Mouse (Mus musculus) CH12.LX (cell line): ENCODE data around the gene Cep112.

Experiments used
- CTCF ChIP-seq, 2 experiments: IDR thresholded peaks in 1 of 2; conservative IDR thresholded peaks in 1 of 2; 2 replicates each; pipeline ENCODE4 v1.5.1; 2011 to 2012; ENCODE audit warnings: low read depth in 2 of 2, low read length in 2 of 2, improper control_type of control experiment in 1 of 2, inconsistent platforms in 1 of 2, mild to moderate bottlenecking in 1 of 2, moderate library complexity in 1 of 2
- SIN3A ChIP-seq: IDR thresholded peaks from 2 replicates; pipeline ENCODE4 v1.6.1; 2012; ENCODE audit warnings: low read length, improper control_type of control experiment, inconsistent platforms

DNA sequence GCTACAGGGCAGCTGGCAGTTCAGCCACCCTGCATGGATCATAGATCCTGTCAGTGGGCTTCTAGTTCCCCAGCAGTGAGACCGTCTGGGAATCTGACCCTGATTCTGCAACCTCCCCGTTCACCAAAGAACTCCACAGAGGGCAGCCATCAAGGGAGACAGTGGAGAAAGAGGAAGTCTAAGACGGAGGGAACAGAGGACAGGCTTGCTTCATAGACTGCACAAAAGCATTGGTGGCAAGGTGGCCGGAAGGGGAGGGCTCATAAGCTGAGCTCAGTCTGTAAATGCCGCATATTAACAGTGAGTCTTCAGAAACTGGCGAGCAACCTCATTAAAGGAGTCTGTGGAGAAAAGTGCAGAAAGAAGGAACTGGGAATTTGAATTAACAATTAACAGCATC lies 437.4 kb downstream of the Cep112 start:
- TF ChIP-seq SIN3A (no peak), CTCF (conservative IDR thresholded peaks at IDR 0.05 in 1 of 2, IDR thresholded peaks at IDR 0.05 in 1 of 2; ENCODE audit: low read depth in 2 of 2, low read length in 2 of 2) (no peak)
